Mouse (Mus musculus) layer of hippocampus, postnatal 10 days (tissue): ENCODE measurements at regions not wholly inside any gene's neighbourhood (a gene's known extent, or its start where the extent isn't known, plus 50 kb on each side); places are given as distances from the start of the nearest gene placed in this dataset.

ENCODE experiments used
- DNase-seq, 2 experiments: peaks; one replicate each; pipeline ENCODE4 v3.0.0; 2021; ENCODE audit warnings: low spot score in 2 of 2

DNA sequence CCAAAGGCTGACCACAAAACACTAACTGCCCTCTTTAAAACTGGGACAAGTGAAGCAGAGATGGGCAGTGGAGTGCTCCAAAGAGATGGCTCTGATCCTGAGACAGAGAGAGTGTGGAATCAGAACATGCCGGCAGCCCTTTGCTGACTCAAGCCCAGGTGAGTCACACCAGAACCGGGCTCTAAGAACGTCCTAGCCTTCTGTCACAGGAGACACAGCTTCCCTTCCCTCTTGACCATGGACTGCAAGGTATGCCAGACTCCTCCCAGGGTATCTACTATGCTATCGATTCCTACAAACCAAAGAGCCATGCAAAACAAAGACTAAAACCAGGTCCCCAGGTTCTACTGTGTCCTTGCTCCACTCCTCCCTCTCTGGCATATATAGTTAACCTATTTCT lies 98.0 kb downstream of the Dhx15 start:
- DNase-seq = no peak

DNA sequence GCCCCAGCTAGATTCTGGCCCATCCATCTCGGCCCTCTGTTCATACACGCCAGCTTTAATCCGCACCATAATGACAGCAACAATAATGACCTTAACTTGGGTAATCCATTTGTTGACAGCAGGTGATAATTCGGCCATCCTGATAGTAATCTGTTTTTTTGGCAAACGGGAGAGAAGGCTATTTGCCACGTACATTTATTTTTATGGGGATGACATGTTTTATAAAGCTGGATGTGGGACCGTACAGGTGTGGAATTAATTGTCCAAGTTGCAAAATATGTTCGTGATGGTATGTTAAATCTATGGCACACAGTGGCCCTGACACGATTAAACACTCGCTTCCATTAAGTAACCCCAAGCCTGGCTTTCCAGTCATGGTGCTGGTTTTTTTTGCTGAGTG lies 102.2 kb downstream of the Dhx15 start:
- DNase-seq = no peak

DNA sequence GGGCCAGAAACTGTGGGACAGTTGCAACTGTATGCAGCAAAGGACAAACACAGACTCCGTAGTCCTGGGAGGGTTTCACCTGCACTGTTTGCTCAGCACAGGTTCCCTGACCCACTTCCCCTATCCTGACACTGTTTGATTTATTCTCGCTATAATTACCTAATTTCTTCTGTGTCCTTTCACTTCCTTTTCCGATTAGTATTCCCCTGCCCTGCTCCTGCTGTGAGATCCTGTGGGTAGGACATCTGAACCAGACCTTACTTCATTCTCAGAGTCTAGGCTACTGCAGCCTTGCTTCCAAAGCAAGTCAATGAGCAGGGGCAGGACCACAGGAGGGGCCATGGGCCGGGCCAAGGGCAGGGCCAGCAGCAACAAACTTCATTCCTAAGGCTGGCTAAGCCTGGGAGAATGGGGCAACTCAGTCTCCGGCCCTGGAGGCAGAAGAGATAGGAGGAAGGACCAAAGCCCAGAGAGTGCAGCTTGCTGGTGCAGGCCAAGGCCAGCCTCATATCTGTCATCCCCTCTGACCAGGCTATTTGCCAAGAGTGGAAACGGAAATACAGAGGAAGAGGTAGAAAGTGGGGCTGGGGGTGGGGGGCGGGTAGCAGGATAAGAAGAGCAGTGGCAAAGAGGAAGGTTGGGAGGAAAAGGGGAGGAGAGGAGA lies 103.4 kb downstream of the Dhx15 start:
- no peak for DNase-seq

DNA sequence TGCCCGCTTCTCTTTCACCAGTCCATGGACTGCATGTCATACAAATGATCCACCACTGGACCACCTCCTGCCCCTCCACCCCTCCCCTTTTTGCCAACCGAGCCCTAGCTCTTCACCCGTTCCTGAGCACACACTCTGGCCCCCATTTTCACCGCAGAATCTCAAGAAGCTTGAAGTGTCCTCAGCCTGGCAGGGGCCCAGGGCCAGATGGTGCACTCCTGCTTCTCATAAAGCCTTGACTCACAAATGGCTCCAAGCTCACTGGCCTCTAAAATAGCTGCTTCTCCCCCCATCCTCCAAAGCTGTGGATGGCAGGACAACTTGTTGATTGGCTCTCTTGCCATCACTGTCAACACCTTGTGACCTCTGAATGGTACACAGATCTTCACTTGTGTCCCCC lies 110.0 kb downstream of the Dhx15 start:
- no peak for DNase-seq

DNA sequence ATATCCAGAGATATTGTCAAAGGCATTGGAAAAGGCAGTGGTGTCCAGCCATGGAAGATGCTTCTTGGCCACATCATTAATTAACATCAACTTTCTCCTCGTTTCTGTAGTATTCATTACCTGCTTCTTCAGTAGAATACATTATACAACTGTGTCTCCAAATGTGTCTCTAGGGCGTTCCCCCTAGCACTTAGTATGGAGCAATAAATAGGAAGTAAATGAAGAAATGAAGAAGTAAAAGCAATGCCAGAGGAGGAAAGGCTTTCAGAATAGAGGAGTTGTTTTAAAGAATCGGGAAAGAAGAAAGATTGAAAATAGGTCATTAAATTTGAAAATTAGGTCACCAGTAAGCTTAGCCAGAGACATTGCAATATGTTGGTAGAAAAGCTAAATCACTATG lies 112.6 kb downstream of the Dhx15 start:
- no peak for DNase-seq

DNA sequence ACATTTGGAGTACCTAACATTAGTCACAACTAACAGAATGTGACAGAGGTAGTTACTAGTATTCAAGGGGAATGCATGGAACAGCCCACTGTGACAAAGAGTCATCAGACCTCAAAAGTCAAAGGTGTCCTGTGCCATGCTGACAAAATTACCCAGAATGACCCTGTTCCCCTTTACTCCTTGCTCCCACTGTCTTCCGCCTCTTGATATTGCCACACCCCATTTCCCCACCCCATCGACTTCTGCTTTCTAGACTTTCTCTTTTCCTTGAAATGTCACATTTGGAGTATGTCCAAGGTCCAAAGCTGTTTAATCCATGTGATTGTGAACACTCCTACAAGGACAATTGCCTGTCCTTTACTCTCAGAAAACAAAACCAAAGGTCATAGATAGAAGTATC lies 115.2 kb downstream of the Dhx15 start:
- no peak for DNase-seq

DNA sequence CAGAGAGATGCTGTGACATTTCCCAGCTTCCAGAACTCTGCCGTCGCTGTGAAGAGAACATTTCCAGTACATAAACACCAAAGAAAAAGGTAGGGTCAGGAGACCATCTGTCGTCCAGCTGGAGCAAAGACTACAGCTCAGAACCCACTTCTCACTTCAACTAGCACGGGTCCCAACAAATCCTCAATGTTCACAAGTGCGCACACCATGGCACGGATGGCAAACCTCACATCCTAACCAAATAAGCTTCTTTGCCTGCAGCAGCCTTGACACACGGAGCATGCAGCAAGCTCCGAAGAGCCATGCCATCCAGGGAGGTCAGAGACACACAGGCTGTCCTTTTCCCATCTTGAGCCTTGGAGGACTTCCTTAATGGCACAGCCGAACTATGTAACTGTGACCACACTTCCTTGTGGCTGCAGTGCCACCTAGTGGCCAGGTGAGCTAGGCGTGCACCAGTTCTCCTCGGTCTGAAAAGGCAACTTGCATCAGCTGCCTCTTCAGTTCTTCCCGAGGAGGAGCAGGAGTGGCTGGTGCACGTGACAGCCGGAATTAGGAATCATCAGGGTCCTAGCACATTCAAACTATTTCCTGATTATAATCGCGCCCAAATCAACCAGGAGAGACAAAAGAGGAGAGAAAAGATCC lies 125.4 kb downstream of the Dhx15 start:
- DNase-seq = peak; percentile 83 to 89

DNA sequence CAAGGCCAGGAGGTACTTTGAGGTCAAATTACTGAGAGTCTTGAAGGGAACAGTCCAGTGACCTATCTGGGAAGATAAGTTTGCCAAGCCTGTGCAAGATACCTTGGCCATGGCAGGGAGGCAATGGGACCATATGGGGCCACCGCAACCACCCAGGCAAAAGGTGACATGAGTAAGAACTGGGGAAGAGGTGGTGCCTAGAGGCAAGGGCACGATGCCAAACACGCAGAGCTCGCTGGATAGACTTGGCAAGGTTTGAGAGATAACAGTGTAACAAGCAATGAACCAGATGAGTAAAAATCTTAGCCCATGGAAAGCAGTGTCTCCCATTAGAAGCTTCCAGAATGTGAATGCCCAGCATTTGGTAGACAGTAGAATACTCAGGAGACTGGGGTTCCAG lies 128.1 kb downstream of the Dhx15 start:
- DNase-seq = no peak

DNA sequence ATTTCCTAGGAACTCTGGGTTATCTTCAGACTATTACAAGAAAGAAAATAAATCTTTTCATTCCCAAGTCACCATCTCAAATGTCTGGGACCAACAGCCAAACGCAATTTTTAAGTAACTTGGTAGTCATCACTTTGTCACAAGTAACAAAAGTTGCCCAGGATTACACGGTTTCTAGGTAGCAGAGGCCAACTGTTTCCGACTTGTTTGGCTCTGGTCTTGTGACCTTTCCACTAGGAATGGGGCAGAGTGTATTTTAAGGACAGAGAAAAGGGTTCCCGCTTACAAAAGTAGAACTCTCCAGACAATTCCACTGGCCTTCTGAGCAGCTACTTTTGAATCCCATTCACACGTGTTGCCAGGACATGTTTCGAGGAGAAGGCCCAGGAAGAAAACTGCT lies 129.1 kb downstream of the Dhx15 start:
- DNase-seq = no peak

DNA sequence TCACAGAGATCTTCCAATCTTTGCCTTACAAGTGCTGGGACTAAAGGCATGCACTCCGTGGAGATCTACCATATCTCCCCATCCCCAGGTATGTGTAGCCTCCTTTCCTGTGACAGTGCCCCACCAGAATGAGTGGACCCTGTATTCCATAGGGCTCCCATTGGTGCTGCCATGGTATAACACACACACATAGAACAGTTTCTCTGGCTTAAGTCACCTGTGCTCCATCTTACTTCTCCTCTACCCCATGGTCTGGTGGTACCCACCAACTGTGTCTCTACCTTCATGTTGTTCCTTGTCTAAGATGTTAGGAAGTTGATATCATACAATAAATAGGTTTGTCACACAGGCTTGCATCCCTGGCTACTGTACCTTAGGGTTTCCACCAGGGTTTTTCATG lies 133.1 kb downstream of the Dhx15 start:
- no peak for DNase-seq

DNA sequence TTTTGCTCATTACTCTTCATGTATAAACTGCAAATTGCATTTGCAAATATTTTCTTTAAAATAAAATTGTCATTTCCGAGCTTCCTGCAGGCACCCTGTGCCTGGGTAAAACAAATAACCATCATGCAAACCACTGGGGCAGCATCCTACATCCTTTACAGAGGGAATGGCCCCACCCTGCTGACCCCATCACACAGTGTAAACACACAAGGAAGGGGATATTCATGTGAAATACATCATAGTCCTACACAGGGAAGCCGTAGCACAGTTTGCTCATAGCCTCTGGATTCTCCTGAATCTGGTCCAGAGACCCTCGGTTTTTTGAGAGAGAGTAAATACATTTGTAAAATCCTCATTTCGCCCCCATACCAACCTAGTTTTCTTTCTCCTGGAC lies 138.2 kb downstream of the Dhx15 start:
- DNase-seq = no peak

DNA sequence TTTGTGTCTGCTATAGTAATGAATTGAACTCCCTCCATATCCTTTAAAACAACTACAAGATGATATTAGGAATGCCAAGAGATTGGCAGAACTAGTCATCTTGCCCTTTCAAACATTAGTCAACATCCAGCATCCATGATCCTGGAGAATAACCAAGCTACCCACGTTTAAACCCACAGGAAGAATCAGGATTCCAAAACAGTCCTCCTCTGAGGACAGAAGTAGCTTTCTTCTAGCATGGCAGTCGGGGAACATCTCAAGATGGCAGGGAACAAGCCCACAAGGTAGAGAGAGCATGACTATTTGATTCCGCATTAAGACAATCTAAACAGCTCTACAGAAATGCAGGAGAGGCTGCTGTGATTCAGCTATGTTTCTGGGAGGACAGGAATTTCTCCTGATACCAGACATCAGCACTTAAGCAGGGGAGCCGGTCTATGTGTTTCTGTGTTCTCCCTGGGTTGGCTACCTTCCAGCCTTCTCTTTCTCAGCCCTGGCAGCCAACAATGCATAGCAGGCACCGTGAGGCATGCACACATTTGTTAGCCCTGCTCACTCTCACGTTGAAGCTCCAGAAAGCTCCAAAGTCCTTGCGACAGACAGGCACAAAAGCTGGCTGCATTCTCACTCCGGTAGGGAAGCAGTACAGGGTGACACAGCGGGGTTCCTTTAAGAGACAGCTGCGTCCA lies 138.8 kb downstream of the Dhx15 start:
- peak; percentile 14 to 25 for DNase-seq

DNA sequence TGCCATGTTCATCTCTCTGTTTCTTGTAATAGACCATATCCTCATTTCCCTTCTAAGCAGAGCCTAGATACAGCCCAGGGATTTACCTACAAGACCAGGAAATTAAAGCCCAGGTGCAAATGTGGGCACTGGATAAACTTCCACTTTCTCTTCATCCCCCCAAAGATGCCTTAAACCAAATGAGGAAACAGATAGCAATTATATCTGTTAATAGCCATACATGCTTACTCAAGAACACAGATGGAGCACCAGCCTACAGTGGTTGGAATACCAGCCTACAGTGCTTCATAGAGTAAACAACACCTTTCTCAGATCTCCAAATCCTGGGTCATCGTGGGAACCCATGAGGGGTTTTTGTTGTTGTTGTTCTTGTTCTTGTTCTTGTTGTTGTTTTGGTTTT lies 141.5 kb downstream of the Dhx15 start:
- DNase-seq = no peak

DNA sequence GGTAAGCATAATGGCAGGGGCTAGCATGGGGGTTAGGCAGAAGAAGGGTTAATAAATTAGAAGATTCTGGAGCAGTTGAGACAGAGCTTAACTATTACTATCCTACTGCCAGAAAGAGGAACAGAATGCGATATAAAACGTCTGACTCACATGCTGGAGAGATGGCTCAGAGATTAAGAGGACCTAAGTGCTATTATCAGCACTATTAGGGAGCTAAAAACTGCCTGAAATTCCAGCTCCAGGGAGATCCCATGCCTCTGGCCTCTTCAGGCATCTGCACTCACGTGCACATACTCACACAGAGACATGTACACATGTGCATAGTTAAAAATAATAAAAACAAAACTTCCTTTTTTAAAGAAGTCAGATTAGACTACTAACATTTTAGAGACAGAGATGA lies 143.6 kb downstream of the Dhx15 start:
- no peak for DNase-seq

DNA sequence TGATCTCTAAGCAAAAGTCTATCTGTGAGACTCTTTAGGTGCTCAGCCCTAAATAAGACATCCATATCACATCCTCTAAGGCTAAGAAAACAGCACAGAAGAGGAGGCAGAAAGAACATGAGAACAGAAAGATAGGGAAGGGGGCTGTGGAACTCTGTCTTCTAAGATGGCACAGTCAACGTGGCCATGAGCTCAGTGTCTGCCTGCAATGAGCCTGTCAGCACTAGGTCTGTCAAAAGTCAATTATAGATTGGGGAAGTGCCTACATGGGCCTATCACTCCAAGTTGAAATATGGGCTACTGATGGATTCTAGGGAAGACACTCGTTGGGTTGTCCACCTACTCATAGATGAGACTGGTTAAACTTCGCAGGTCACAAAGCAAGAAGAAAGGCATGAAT lies 146.2 kb downstream of the Dhx15 start:
- DNase-seq = no peak

DNA sequence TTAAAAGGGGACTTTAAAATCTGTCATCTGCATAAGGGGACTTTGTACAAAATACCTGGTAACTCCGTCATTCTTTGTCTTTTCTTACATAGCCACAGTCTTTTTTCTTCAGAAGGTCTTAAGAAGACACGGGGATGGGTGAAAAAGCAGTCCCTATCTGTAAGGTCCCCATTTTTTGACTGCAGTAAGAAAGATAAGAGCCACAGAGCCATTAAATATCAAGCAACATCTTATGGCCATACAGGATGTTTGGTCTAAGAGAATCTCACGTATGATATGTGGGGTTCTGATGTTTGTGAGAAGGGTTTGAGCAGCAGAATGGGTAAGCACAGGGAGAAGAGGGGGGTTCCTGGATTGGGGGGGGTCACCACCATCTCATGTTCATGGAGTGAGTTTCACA lies 148.9 kb downstream of the Dhx15 start:
- no peak for DNase-seq

DNA sequence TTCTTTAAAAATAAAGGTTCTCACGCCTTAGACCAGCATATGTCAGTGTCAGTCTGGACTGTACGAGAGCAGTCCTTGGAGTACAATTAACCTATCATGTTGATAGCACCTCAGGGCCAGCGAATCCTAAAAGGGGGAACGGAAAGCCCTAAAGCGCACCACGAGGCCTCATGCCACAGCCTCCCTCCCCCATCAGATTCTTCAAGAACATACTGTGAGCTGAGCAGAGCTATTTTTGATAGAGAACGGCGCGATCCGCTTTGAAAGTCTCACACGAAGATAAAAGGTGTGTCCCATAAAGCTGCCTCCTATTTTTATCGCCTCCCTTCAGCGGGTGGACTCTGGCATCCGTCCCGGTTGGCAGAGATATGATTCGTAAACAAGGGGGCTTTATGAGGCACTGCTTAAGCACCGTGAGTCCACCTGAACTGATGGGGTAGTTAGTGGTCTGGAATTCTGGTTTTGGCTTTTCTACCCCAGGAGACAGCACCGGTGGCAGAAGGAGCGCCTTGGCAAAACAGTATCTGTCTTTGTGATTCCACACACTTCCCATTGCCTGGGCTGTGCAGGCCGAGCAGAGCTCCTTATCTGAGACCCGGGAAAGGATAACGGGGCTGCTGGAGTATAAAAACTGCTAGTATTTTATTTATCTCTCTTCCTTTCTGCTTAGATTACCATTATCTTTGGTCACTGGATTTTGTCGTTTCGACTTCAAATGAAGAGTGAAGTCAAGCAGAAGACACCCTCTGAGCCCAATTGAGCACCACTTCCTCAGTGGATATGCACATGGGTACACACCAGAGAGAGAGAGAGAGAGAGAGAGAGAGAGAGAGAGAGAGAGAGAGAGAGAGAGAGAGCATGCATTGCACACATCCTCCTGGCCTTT lies 149.6 kb downstream of the Dhx15 start:
- peak; percentile 22 to 34 for DNase-seq

DNA sequence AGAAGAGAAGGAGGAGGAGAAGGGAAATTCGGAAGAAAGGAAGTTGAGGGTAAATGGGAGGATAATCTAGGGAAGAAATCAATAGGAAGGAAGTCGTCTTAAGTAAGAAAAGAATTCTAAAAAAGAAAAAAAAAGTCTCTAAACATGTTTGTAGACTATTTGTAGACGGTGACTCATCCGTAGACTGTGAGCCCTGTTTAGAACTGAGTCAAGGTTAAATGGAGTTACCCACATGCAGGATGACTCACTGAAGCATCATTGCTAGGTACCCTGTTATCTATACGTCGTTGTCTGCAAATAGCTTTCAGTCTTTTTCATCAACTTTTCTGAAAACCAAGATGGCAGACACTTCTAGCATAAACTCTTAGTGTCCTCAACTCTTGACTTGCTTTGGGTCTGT lies 155.0 kb downstream of the Dhx15 start:
- no peak for DNase-seq

DNA sequence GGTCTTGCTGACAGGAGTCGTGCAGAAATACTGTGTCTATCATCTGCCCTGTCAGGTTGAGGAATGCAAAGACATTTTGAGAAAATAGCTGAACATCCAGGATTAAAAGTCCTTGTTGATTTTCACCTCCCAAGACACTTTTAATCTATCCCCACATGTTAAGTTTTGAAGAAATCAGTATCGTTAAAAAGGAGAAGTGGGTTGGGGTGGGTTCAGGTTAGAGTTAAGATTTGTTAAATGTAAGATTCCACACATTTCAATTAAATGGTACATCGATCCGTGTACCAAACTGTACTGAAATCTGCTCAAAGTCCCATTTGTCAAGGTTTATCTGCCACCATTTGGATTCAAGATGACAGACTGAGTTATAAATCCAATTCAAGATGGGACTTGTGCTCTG lies 162.8 kb downstream of the Dhx15 start:
- DNase-seq = no peak

DNA sequence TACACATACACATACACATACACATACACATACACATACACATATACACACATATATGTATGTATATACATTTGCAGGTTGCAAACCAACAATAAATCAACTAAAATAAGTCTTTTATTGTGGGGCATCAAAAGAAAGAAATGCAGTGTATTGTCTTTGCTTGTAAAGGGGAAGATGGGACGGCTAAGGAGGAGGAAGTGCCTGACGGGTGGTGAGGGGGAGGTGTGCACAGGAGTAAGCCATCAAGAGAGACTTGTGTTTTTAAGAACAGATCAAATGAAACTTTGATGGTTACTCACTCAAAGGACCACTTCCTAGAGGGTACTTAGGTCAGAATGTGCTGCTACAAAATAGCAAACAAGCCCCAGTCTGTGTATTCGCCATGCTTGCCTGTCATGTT lies 164.2 kb downstream of the Dhx15 start:
- DNase-seq = no peak

DNA sequence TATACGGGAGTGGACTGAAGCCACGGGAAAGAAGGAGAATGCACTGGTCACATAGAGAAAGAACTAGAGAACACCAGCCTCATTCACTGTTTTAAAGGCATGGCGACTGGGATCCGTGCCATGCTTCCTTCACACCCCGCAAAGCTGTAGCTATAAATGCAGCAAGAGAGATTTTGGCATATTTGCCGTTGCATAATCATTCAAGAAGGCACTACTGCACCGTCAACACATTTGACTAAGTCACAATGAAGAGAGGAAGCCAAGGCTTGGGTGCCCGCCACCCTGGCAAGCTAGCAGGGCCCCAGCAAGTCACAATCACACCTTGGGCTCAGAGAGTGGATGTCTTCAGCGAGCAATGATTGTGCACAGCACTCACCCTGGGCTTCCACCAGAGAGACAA lies 167.1 kb downstream of the Dhx15 start:
- peak; percentile 33 to 56 for DNase-seq

DNA sequence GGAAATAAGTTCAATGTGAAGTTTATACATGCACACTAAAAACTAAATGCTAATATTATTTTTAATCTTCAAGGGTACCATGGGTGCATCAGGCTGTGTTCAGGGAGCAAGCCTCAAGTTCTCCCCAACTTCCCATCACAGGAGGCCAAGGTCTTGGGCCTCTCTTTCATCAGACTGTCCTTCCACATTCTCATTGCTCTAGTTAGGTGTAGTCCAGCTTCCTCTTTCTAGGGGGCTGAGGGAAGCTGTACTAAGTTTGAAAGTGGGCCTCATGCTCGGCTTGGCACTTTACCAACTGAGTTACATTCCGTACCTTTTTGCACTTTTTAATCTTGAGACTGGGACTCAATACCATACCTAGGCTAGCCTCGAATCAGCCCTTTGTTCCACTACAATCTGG lies 173.3 kb downstream of the Dhx15 start:
- no peak for DNase-seq
